Mouse (Mus musculus): Measurements from ENCODE around the gene Nop2. TPM values are rescaled to one million over a fixed set of nuclear protein-coding genes. Genes with fewer than 3 reads are reported as not detected.
A peak's percentile ranks its signal among the peaks of the same experiment; 100 is the strongest.

The Nop2 gene
- polyA plus RNA-seq, 1 experiment from 2014 or later = 49.3 TPM

DNA sequence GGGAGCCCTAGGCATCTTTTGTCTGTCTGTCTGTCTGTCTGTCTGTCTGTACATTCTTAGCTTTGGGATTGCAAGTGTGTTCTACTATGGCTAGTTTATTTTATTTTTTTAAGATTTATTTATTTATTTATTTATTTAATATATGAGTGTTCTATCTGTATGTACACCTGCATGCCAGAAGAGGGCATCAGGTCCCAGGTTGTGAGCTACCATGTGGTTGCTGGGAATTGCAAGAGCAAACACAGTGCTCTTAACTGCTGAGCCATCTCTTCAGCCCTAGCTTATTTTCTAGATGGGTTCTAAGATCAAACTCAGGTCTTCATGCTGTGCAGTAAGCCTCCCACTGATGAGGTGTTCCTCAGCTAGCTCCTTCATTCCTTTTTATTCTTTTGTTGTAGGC lies 22.8 kb downstream of the Nop2 start:
- no peak overlapping the region for H3K4me3 ChIP-seq (ENCODE audit: low read depth, low read length)

DNA sequence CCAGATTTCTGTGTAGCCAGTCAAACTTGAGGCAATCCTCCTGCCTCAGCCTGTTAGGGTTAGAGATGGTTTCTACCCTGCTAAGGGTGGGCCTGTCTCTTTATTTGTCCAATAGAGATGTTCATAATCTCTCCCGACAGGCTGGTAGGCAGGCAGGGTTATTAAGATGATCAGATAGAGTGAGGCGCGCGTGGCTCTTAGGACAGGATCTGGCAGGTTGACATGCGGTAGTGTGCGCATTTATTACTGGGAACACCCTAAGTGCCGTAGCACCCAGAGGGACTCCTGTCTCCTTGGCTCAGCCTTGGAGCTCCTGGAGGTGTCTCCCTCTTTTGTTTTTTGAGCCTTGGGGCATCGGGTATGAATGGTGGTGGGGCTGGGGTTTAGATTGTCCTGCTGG lies 23.6 kb downstream of the Nop2 start:
- H3K9ac ChIP-seq (ENCODE audit: low read depth, low read length) = no peak overlapping the region
- H3K4me1 ChIP-seq (ENCODE audit: control insufficient read depth, insufficient read depth, low read length) = no peaks in the 10 kb centered on the region
- H3K4me2 ChIP-seq (ENCODE audit: low read length) = no peak overlapping the region
- H3K27ac ChIP-seq (ENCODE audit: low read length) = no peak overlapping the region
- no peaks in the 10 kb centered on the region for H3K9me3 ChIP-seq (replicated peaks; ENCODE audit: control insufficient read depth, low read length, poor library complexity, severe bottlenecking)
- ATAC-seq = no peak
- no peak overlapping the region for H3K4me3 ChIP-seq (ENCODE audit: low read depth, low read length)
- H3K36me3 ChIP-seq (ENCODE audit: control insufficient read depth, insufficient read depth, low read length) = peaks cover 23% of the 10 kb centered on the region
- WGBS = 83% methylated on average over 8 of the region's 8 CpGs
- H3K27me3 ChIP-seq (ENCODE audit: control insufficient read depth, insufficient read depth, low read depth, low read length) = no peaks in the 10 kb centered on the region

More for the DNA sequence above, 22.8 kb downstream of the Nop2 start:
- Histone ChIP-seq H3K9me3 (replicated peaks; ENCODE audit: control insufficient read depth, low read length, poor library complexity, severe bottlenecking) (no peaks in the 10 kb centered on the region), H3K27me3 (ENCODE audit: control insufficient read depth, insufficient read depth, low read depth, low read length) (no peaks in the 10 kb centered on the region), H3K36me3 (ENCODE audit: control insufficient read depth, insufficient read depth, low read length) (peaks cover 21% of the 10 kb centered on the region), H3K4me1 (ENCODE audit: control insufficient read depth, insufficient read depth, low read length) (no peaks in the 10 kb centered on the region), H3K4me2 (ENCODE audit: low read length) (no peak overlapping the region), H3K27ac (ENCODE audit: low read length) (no peak overlapping the region), H3K9ac (ENCODE audit: low read depth, low read length) (no peak overlapping the region)
- peak; percentile 37; the same call in 1 of the 2 replicates for ATAC-seq

DNA sequence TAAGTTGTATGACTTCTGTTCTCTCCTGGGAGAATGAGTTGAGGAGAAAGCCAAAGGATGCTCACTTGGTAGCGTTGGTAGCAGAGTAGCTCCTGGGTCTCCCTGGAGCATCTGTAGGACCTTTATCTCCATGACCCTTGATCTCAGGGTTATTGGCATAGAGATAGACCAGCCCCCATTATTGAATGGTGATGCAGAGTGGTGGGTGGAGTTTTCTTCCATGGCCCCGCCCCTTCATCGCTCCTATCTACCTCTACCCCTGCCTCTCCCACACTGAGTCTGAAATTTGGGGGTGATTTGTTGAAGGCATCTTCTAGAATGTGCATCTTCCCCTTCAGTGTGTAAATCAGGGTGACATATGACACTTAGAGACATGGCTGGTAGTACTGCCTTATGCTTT lies 24.8 kb downstream of the Nop2 start:
- Histone ChIP-seq H3K4me1 (ENCODE audit: control insufficient read depth, insufficient read depth, low read length) (no peaks in the 10 kb centered on the region), H3K36me3 (ENCODE audit: control insufficient read depth, insufficient read depth, low read length) (peaks cover 33% of the 10 kb centered on the region), H3K4me3 (ENCODE audit: low read depth, low read length) (no peak overlapping the region), H3K4me2 (ENCODE audit: low read length) (no peak overlapping the region), H3K9me3 (replicated peaks; ENCODE audit: control insufficient read depth, low read length, poor library complexity, severe bottlenecking) (no peaks in the 10 kb centered on the region), H3K9ac (ENCODE audit: low read depth, low read length) (no peak overlapping the region), H3K27me3 (ENCODE audit: control insufficient read depth, insufficient read depth, low read depth, low read length) (no peaks in the 10 kb centered on the region), H3K27ac (ENCODE audit: low read length) (no peak overlapping the region)
- ATAC-seq = no peak
- WGBS = 78% methylated on average over 3 of the region's 3 CpGs

DNA sequence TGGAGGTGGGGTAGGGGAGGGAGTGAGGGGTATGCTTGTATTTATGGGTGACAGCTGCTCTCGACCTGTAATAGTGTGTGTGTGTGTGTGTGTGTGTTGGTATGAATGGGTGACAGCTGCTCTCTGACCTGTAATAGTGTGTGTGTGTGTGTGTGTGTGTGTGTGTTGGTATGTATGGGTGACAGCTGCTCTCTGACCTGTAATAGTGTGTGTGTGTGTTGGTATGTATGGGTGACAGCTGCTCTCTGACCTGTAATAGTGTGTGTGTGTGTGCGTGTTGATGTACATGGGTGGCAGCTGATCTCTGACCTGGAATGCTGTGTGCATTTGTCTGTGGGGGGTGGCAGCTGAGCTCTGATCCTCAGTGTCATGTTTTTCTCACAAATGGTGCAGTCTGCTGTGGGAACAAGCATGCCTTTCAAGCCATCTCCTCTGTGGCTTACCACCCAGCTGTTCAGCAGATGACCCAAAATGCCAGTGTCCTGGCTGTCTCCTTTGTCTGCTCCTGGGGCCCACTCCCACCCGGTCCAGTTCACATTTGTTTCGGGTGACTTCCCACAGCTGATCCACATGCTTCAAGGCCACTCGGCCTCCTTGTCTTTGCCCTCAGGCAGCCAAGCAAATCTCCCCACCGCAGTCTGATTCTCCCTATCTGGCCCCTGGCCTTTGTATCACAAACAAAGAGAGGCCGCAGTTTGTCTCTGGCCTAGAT lies 25.4 kb downstream of the Nop2 start:
- Histone ChIP-seq H3K36me3 (ENCODE audit: control insufficient read depth, insufficient read depth, low read length) (peaks cover 30% of the 10 kb centered on the region), H3K9me3 (replicated peaks; ENCODE audit: control insufficient read depth, low read length, poor library complexity, severe bottlenecking) (no peaks in the 10 kb centered on the region), H3K27me3 (ENCODE audit: control insufficient read depth, insufficient read depth, low read depth, low read length) (no peaks in the 10 kb centered on the region), H3K9ac (ENCODE audit: low read depth, low read length) (no peak overlapping the region), H3K27ac (ENCODE audit: low read length) (no peak overlapping the region), H3K4me1 (ENCODE audit: control insufficient read depth, insufficient read depth, low read length) (no peaks in the 10 kb centered on the region), H3K4me3 (ENCODE audit: low read depth, low read length) (no peak overlapping the region), H3K4me2 (ENCODE audit: low read length) (no peak overlapping the region)
- no peak for ATAC-seq
- 15% methylated on average over 7 of the region's 7 CpGs for WGBS

DNA sequence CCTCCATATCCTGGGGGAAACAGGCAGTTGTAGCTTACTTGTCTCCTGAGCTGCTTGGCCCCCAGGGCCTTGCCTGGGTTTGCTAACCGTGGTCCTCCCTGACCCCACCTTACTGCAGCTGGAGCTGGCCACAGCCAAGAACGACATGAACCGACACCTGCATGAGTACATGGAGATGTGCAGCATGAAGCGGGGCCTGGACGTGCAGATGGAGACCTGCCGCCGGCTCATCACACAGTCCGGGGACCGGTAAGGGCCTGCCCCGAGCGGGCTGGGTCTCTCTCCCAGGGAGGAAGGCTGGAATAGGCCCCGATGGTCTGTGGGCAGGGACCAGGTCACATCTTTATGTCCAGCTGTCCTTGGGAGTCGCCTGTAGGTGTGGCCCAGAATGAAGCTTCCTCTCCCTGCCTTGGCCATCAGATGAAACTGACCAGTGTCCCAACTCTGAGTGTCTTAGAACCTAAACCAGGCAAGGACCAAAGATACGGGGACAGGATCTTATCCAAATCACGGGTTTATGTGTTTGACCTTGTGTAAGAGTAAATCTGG lies 27.3 kb downstream of the Nop2 start:
- Histone ChIP-seq H3K36me3 (ENCODE audit: control insufficient read depth, insufficient read depth, low read length) (peaks cover 15% of the 10 kb centered on the region), H3K9me3 (replicated peaks; ENCODE audit: control insufficient read depth, low read length, poor library complexity, severe bottlenecking) (no peaks in the 10 kb centered on the region)
- ATAC-seq = no peak

DNA sequence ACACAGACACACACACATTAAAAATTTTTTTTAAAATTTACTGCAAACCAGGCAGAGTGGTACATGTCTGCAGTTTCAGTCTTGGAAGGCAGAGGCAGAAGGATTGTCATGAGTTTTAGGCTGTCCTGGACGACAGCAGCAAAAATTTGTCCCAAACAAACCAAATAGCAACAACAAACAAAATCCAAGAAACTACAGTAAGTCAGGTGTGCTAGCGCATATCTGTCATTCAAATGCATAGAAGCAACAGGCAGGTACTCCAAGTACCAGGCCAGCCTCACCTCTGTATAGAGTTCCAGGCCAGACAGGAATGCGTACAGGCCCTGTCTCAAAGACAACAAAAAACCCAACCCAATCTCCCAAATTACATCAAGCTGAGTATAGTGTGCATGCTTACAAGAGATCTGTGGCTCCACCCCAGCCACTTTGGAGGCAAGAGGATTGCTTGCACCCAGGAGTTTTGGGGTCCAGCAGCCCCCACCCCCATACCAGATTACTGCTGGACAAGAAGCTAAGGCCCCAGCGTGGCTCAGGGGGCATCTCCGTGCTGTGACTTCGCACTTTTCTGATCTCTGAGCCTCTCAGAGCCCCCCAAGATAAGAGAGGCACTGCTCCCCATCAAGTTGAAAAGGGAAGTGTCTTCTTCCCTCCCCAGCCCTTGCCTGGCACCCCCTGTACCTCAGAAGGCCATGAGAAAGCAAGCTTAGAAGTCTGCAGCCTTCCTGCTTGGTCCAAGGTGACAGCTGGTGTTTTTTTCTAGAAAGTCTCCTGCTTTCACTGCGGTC lies 28.3 kb downstream of the Nop2 start:
- Histone ChIP-seq H3K9me3 (replicated peaks; ENCODE audit: control insufficient read depth, low read length, poor library complexity, severe bottlenecking) (no peaks in the 10 kb centered on the region), H3K4me2 (ENCODE audit: low read length) (no peak overlapping the region), H3K4me1 (ENCODE audit: control insufficient read depth, insufficient read depth, low read length) (peaks cover 10% of the 10 kb centered on the region), H3K27me3 (ENCODE audit: control insufficient read depth, insufficient read depth, low read depth, low read length) (no peaks in the 10 kb centered on the region), H3K9ac (ENCODE audit: low read depth, low read length) (no peak overlapping the region), H3K36me3 (ENCODE audit: control insufficient read depth, insufficient read depth, low read length) (peaks cover 15% of the 10 kb centered on the region), H3K4me3 (ENCODE audit: low read depth, low read length) (no peak overlapping the region), H3K27ac (ENCODE audit: low read length) (peak overlapping the region; percentile 4; the same call in 1 of the 2 replicates)
- ATAC-seq = no peak
- 82% methylated on average over 7 of the region's 7 CpGs for WGBS

More for the DNA sequence above, 27.3 kb downstream of the Nop2 start:
- Histone ChIP-seq H3K9ac (ENCODE audit: low read depth, low read length) (no peak overlapping the region), H3K4me2 (ENCODE audit: low read length) (no peak overlapping the region), H3K27ac (ENCODE audit: low read length) (no peak overlapping the region), H3K4me3 (ENCODE audit: low read depth, low read length) (no peak overlapping the region), H3K27me3 (ENCODE audit: control insufficient read depth, insufficient read depth, low read depth, low read length) (no peaks in the 10 kb centered on the region), H3K4me1 (ENCODE audit: control insufficient read depth, insufficient read depth, low read length) (peaks cover 8% of the 10 kb centered on the region)
- 85% methylated on average over 15 of the region's 15 CpGs for WGBS

DNA sequence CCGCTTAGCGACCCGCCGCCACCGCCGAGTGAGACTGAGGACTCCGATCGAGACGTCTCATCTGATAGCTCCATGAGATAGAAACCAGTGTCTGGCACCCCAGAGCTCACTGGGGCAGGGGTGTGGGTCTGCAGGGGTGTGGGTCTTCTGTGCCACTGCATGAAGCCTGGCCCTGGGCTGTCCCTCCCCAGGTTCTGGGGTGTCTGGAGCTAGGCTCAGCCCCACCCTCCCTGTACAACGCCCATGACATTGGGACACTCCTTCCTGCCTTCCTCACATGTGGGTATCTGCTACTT lies 28.8 kb downstream of the Nop2 start:
- peaks cover 10% of the 10 kb centered on the region for H3K4me1 ChIP-seq (ENCODE audit: control insufficient read depth, insufficient read depth, low read length)
- H3K27ac ChIP-seq (ENCODE audit: low read length) = no peak overlapping the region; the same call in 1 of the 2 replicates
- no peak overlapping the region for H3K9ac ChIP-seq (ENCODE audit: low read depth, low read length)
- WGBS = 44% methylated on average over 10 of the region's 10 CpGs
- no peak overlapping the region for H3K4me2 ChIP-seq (ENCODE audit: low read length)
- no peak overlapping the region for H3K4me3 ChIP-seq (ENCODE audit: low read depth, low read length)
- H3K36me3 ChIP-seq (ENCODE audit: control insufficient read depth, insufficient read depth, low read length) = peaks cover 15% of the 10 kb centered on the region
- no peaks in the 10 kb centered on the region for H3K27me3 ChIP-seq (ENCODE audit: control insufficient read depth, insufficient read depth, low read depth, low read length)
- no peaks in the 10 kb centered on the region for H3K9me3 ChIP-seq (replicated peaks; ENCODE audit: control insufficient read depth, low read length, poor library complexity, severe bottlenecking)
- no peak for ATAC-seq

DNA sequence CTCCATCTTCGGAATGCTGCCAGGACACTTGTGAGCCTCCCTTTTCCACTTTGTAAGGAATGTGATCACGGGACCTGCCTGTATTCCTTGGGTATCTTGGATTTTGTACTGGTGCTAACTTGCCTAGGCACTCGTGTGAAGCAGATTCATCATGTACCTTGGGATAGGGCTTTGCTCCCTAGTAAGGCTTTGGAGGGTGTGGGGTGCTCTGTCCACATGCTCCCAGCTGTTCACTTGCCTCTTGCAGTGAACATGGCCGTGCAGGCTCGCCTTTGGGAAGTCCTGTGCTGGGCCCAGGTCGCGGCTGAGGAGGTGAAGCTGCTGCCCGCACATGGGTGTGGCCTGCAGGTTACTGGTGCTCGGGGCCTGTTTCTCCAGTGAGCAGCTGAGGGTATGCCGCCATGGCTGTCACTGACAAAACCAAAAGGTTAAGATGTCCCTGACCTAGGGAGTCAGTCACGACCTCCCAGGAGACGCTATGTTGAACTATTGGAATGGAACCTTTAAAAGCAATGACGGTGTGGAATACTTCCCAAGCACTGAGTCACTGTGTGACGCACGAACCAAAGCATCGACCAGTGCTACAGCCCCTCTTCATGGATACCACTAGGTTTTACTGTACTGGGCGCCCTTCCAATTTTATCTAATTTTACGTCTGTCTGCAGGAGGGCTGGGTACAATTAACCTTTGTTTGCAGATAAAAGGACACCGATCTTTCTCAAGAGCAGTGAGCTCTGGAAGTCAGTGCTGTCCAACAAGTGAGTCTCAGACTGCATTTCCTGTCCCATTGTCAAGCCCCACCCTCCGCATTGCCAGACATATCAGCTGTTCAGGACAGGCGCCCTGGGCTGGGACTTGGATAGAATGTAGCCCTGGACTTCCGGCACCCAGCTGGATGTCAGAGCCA lies 29.4 kb downstream of the Nop2 start:
- peaks cover 13% of the 10 kb centered on the region for H3K4me1 ChIP-seq (ENCODE audit: control insufficient read depth, insufficient read depth, low read length)
- no peaks in the 10 kb centered on the region for H3K27me3 ChIP-seq (ENCODE audit: control insufficient read depth, insufficient read depth, low read depth, low read length)
- no peak overlapping the region for H3K9ac ChIP-seq (ENCODE audit: low read depth, low read length)
- peaks cover 15% of the 10 kb centered on the region for H3K36me3 ChIP-seq (ENCODE audit: control insufficient read depth, insufficient read depth, low read length)
- H3K4me3 ChIP-seq (ENCODE audit: low read depth, low read length) = no peak overlapping the region
- no peak overlapping the region for H3K4me2 ChIP-seq (ENCODE audit: low read length)
- no peaks in the 10 kb centered on the region for H3K9me3 ChIP-seq (replicated peaks; ENCODE audit: control insufficient read depth, low read length, poor library complexity, severe bottlenecking)
- no peak for ATAC-seq
- peak overlapping the region; percentile 17; the same call in 1 of the 2 replicates for H3K27ac ChIP-seq (ENCODE audit: low read length)
- 18% methylated on average over 22 of the region's 22 CpGs for WGBS
